Mouse (Mus musculus): ENCODE measurements around the gene Zbtb9. TPM values are rescaled to one million over a fixed set of nuclear protein-coding genes. Genes with fewer than 3 reads are reported as not detected.

Zbtb9 gene
- total RNA-seq, 2 experiments from 2014 or later, result 14.6 to 16.0 TPM

- intact Hi-C loops (cut with DNase I), result no loop called here
- DNase-seq (ENCODE audit: extremely low spot score in 1 of 2, low spot score in 2 of 2), result peak in 1 of 2 experiments; percentile 79
Observed at GRCm38 (mm10) chr17:27051514-27051913, 78.5 kb downstream of the Zbtb9 start.

GRCm38 (mm10) chr17:27056170-27056569 is 83.2 kb downstream of the Zbtb9 start:
- intact Hi-C loops (cut with DNase I), result no loop called here
- DNase-seq (ENCODE audit: extremely low spot score in 1 of 2, low spot score in 2 of 2), result peak in 1 of 2 experiments; percentile 83

- intact Hi-C loops (cut with DNase I), result no loop called here
- peak in 1 of 2 experiments; percentile 81 for DNase-seq (ENCODE audit: extremely low spot score in 1 of 2, low spot score in 2 of 2)
Observed at GRCm38 (mm10) chr17:27056812-27057516, 84.0 kb downstream of the Zbtb9 start, which contains the start of gene Itpr3. TSS of gene Itpr3 (plus strand) at chr17:27057304.

- intact Hi-C loops (cut with DNase I), result no loop called here
- no peak for DNase-seq (ENCODE audit: extremely low spot score in 1 of 2, low spot score in 2 of 2)
Observed at GRCm38 (mm10) chr17:27057517-27058055, 84.6 kb downstream of the Zbtb9 start.

Small RNAs within 50 kb of the gene (microRNA-seq; reads per million reads assigned to microRNA genes)
- gene Mir3083 (20.4 reads per million, percentile 40 among the genes with 10 or more reads in this experiment), gene Mir6968 (8.9 reads per million, percentile 28 among the genes with 10 or more reads in this experiment)

Other genes starting within 250 kb of the Zbtb9 start
- gene Bnip1, start 192.1 kb upstream of the Zbtb9 start, total RNA-seq (2021), result 10 to 100 TPM; 34.2 to 38.4 TPM
- gene Nkx2-5, start 128.2 kb upstream of the Zbtb9 start, total RNA-seq (2021), result not detected
- 1 to 10 TPM; 3.1 to 3.2 TPM for gene Kifc5b, start 56.1 kb upstream of the Zbtb9 start, total RNA-seq (2021)
- 10 to 100 TPM; 19.3 to 21.8 TPM for gene Phf1, start 40.1 kb upstream of the Zbtb9 start, total RNA-seq (2021)
- 100 to 1,000 TPM; 105 to 107 TPM for gene Cuta, start 33.6 kb upstream of the Zbtb9 start, total RNA-seq (2021)
- gene Syngap1, start 31.9 kb upstream of the Zbtb9 start, total RNA-seq (2021), result 100 to 1,000 TPM; 536 to 546 TPM
- 10 to 100 TPM; 29.7 to 32.1 TPM for gene Bak1, start 55.8 kb downstream of the Zbtb9 start, total RNA-seq (2021)
- 1 to 10 TPM; 2.1 to 2.9 TPM for gene Itpr3, start 84.1 kb downstream of the Zbtb9 start, total RNA-seq (2021)
- 100 to 1,000 TPM; 177 to 182 TPM for gene Uqcc2, start 160.7 kb downstream of the Zbtb9 start, total RNA-seq (2021)
- under 1 TPM; 0.20 to 0.43 TPM for gene Ip6k3, start 194.6 kb downstream of the Zbtb9 start, total RNA-seq (2021)
- 10 to 100 TPM; 47.1 to 50.0 TPM for gene Lemd2, start 231.3 kb downstream of the Zbtb9 start, total RNA-seq (2021)

Measured in left cerebral cortex, postnatal 10 days (tissue).